Mouse (Mus musculus) thymus, adult 2 months (tissue): Measurements from ENCODE around the gene Tcf25. TPM values are rescaled to one million over a fixed set of nuclear protein-coding genes. Genes with fewer than 3 reads are reported as not detected.

Experiments used
- DNase-seq: peaks from one replicate; pipeline ENCODE4 v3.0.0; 2021
- H3K27ac ChIP-seq: fragments of 200-500 bp; 2 replicates; pipeline ENCODE4 v1.5.1; 2012; ENCODE audit warnings: low read length, control low read depth; ENCODE audit not compliant: control insufficient read depth, insufficient read depth
- H3K27me3 ChIP-seq: fragments of 200-500 bp; 2 replicates; pipeline ENCODE4 v1.6.1; 2012; ENCODE audit warnings: mild to moderate bottlenecking, low read length, moderate library complexity, mixed read lengths; ENCODE audit not compliant: control insufficient read depth, insufficient read depth
- H3K36me3 ChIP-seq: fragments of 200-500 bp; 2 replicates; pipeline ENCODE4 v1.6.1; 2012; ENCODE audit warnings: mild to moderate bottlenecking, low read length, moderate library complexity; ENCODE audit not compliant: control insufficient read depth, insufficient read depth
- H3K4me1 ChIP-seq: fragments of 200-500 bp; replicated peaks from 2 replicates; pipeline ENCODE4 v1.6.1; 2012; ENCODE audit warnings: low read length; ENCODE audit not compliant: control insufficient read depth, insufficient read depth
- H3K4me3 ChIP-seq: fragments of 200-500 bp; 2 replicates; pipeline ENCODE4 v1.5.1; 2012; ENCODE audit warnings: mild to moderate bottlenecking, low read length, control low read depth, moderate library complexity; ENCODE audit not compliant: control insufficient read depth, insufficient read depth
- CTCF ChIP-seq: fragments of 200-500 bp; IDR thresholded peaks from 2 replicates; pipeline ENCODE4 v1.5.1; 2012; ENCODE audit warnings: mild to moderate bottlenecking, control low read depth, low read length, moderate library complexity, borderline replicate concordance; ENCODE audit not compliant: control insufficient read depth, poor library complexity, insufficient read depth; ENCODE audit errors: extremely low read depth
- POLR2A ChIP-seq: fragments of 200-500 bp; IDR thresholded peaks from 2 replicates; pipeline ENCODE4 v1.6.1; 2012; ENCODE audit warnings: mild to moderate bottlenecking, low read length, control low read depth, moderate library complexity; ENCODE audit not compliant: control insufficient read depth, poor library complexity, insufficient read depth; ENCODE audit errors: extremely low read depth
- WGBS: fragments of 180-500 bp; shearing (Covaris S2); methylation state at CpG from one replicate; pipeline ENCODE4 v1.1.7; 2018; 5-methylcytosine and 5-hydroxymethylcytosine counted together
- polyA plus RNA-seq: library from polyadenylated mRNA; depleted of rRNA; stranded (reverse); fragments of >200 nt; gene quantifications from 2 replicates; pipeline ENCODE4 v1.2.3, GENCODE M21; 2012

Tcf25 gene
- polyA plus RNA-seq, 1 experiment = 261 TPM

GRCm38 (mm10) chr8:123375701-123376100, 2.1 kb downstream of the Tcf25 start:
- Histone ChIP-seq H3K4me1 (peaks cover 8% of the 10 kb centered on the region; the same call in 1 of the 2 replicates), H3K4me3 (no peak overlapping the region), H3K27me3 (no peaks in the 10 kb centered on the region), H3K27ac (no peak overlapping the region), H3K36me3 (no peaks in the 10 kb centered on the region)
- no peak for DNase-seq
- no peak for TF ChIP-seq POLR2A
- no peak for TF ChIP-seq CTCF
- WGBS = 89% methylated on average over 10 of the region's 10 CpGs

GRCm38 (mm10) chr8:123376106-123376505, 2.6 kb downstream of the Tcf25 start:
- no peak overlapping the region for H3K4me3 ChIP-seq
- whole genome bisulfite sequencing = 83% methylated on average over 8 of the region's 8 CpGs
- no peak for TF ChIP-seq POLR2A
- no peak for TF ChIP-seq CTCF
- H3K4me1 ChIP-seq = peaks cover 8% of the 10 kb centered on the region; the same call in 1 of the 2 replicates
- no peaks in the 10 kb centered on the region for H3K27me3 ChIP-seq
- no peak for DNase-seq
- H3K27ac ChIP-seq = no peak overlapping the region
- H3K36me3 ChIP-seq = no peaks in the 10 kb centered on the region

GRCm38 (mm10) chr8:123381711-123382110, 8.2 kb downstream of the Tcf25 start:
- Histone ChIP-seq H3K36me3 (peaks cover 38% of the 10 kb centered on the region), H3K4me3 (no peak overlapping the region), H3K27ac (no peak overlapping the region), H3K4me1 (no peaks in the 10 kb centered on the region), H3K27me3 (no peaks in the 10 kb centered on the region)
- DNase-seq = no peak
- WGBS = 96% methylated on average over 4 of the region's 4 CpGs
- no peak for TF ChIP-seq CTCF
- no peak for TF ChIP-seq POLR2A

GRCm38 (mm10) chr8:123382516-123382915, 9.0 kb downstream of the Tcf25 start:
- peaks cover 42% of the 10 kb centered on the region for H3K36me3 ChIP-seq
- TF ChIP-seq CTCF (no peak), POLR2A (no peak)
- no peak overlapping the region for H3K27ac ChIP-seq
- no peaks in the 10 kb centered on the region for H3K4me1 ChIP-seq
- H3K27me3 ChIP-seq = no peaks in the 10 kb centered on the region
- DNase-seq = no peak
- H3K4me3 ChIP-seq = no peak overlapping the region
- WGBS = 89% methylated on average over 8 of the region's 8 CpGs

GRCm38 (mm10) chr8:123384883-123385540, 11.5 kb downstream of the Tcf25 start:
- 64% methylated on average over 9 of the region's 9 CpGs for WGBS
- peak; percentile 60 for DNase-seq
- Histone ChIP-seq H3K4me3 (no peak overlapping the region), H3K36me3 (peaks cover 64% of the 10 kb centered on the region), H3K4me1 (no peaks in the 10 kb centered on the region; the same call in 1 of the 2 replicates), H3K27ac (peak overlapping the region; percentile 5; the same call in 1 of the 2 replicates), H3K27me3 (no peaks in the 10 kb centered on the region)
- TF ChIP-seq CTCF = no peak
- no peak for TF ChIP-seq POLR2A

GRCm38 (mm10) chr8:123387041-123387440, 13.5 kb downstream of the Tcf25 start:
- no peak overlapping the region for H3K27ac ChIP-seq
- WGBS = 90% methylated on average over 3 of the region's 3 CpGs
- H3K4me1 ChIP-seq = no peaks in the 10 kb centered on the region; the same call in 1 of the 2 replicates
- TF ChIP-seq CTCF = no peak
- TF ChIP-seq POLR2A = no peak
- peaks cover 75% of the 10 kb centered on the region for H3K36me3 ChIP-seq
- H3K27me3 ChIP-seq = no peaks in the 10 kb centered on the region
- H3K4me3 ChIP-seq = no peak overlapping the region
- DNase-seq = no peak

GRCm38 (mm10) chr8:123387801-123388200, 14.2 kb downstream of the Tcf25 start:
- Histone ChIP-seq H3K4me3 (no peak overlapping the region), H3K27ac (no peak overlapping the region), H3K36me3 (peaks cover 73% of the 10 kb centered on the region), H3K27me3 (no peaks in the 10 kb centered on the region), H3K4me1 (no peaks in the 10 kb centered on the region; the same call in 1 of the 2 replicates)
- TF ChIP-seq POLR2A (no peak), CTCF (no peak)
- DNase-seq = no peak
- 98% methylated on average over 8 of the region's 8 CpGs for WGBS
